Mouse (Mus musculus) hindbrain, embryonic 14.5 days (tissue): ENCODE results near the gene Nhsl2. TPM values are rescaled to one million over a fixed set of nuclear protein-coding genes. Genes with fewer than 3 reads are reported as not detected.

ENCODE experiments used
- ATAC-seq: fragments of 200-750 bp; cut with Nextera tagmentation; 2 replicates; pipeline ENCODE4 v1.8.0; 2017; ENCODE audit warnings: moderate number of reproducible peaks, mild to moderate bottlenecking, moderate TSS enrichment, moderate library complexity; ENCODE audit not compliant: low FRiP score
- DNase-seq: peaks from one replicate; pipeline ENCODE4 v3.0.0-alpha.2; 2015; ENCODE audit warnings: low spot score
- H3K27ac ChIP-seq: fragments of 300-500 bp; sonication (generic); 2 replicates; pipeline ENCODE4 v1.5.1; 2014; ENCODE audit warnings: mild to moderate bottlenecking, moderate library complexity
- H3K27me3 ChIP-seq: fragments of 300-500 bp; sonication (generic); 2 replicates; pipeline ENCODE4 v1.6.1; 2014; ENCODE audit warnings: mild to moderate bottlenecking, low read length, mixed read lengths; ENCODE audit not compliant: control insufficient read depth, insufficient read depth
- H3K36me3 ChIP-seq: fragments of 300-500 bp; sonication (generic); replicated peaks from 2 replicates; pipeline ENCODE4 v1.6.1; 2014; ENCODE audit not compliant: control insufficient read depth, insufficient read depth
- H3K4me1 ChIP-seq: fragments of 300-500 bp; sonication (generic); replicated peaks from 2 replicates; pipeline ENCODE4 v1.6.1; 2014; ENCODE audit warnings: antibody characterized with exemption, low read length, mixed read lengths; ENCODE audit not compliant: control insufficient read depth, insufficient read depth
- H3K4me2 ChIP-seq: fragments of 300-500 bp; sonication (generic); replicated peaks from 2 replicates; pipeline ENCODE4 v1.6.1; 2014; ENCODE audit warnings: mild to moderate bottlenecking, moderate library complexity
- H3K4me3 ChIP-seq: fragments of 300-500 bp; sonication (generic); replicated peaks from 2 replicates; pipeline ENCODE4 v1.5.1; 2014; ENCODE audit warnings: mild to moderate bottlenecking, low read length
- H3K9ac ChIP-seq: fragments of 300-500 bp; sonication (generic); 2 replicates; pipeline ENCODE4 v1.6.1; 2014
- H3K9me3 ChIP-seq: fragments of 300-500 bp; sonication (generic); 2 replicates; pipeline ENCODE4 v1.6.1; 2016; ENCODE audit warnings: low read length; ENCODE audit not compliant: control insufficient read depth
- WGBS: fragments of 180-500 bp; shearing (Covaris S2); extraction: QIAGEN DNeasy Blood & Tissue Kit; methylation state at CpG from one replicate; pipeline ENCODE4 v1.1.7; 2014; 5-methylcytosine and 5-hydroxymethylcytosine counted together
- polyA plus RNA-seq: library from polyadenylated mRNA; unstranded; fragments of >200 nt; fragmentation: Nextera tagmentation; extraction: Ambion mirVana; gene quantifications from 2 replicates; pipeline ENCODE4 v1.2.1, GENCODE M21; 2014

The Nhsl2 gene
- polyA plus RNA-seq, 1 experiment from 2014 or later, result 7.0 TPM

DNA sequence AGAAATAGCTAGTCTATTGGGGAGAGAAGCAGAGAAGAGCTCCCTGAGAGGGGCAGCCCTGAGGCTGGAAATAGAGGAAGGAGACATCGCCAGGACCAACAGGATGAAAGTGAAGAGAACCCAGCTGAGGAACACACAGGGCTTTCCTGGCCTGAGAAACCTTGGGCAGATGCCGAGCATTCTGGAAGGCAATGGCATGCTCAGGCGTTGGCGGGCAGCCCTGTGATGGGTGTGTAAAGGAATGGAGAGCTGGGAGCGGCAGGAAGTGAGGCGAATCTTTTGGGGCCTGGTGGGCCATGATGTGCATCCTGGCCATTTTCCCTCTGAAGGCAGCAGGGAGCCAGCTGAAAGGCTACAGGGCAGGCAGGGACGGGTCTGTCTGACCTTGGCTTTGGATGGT lies 83.1 kb downstream of the Nhsl2 start:
- DNase-seq, result no peak
- H3K27me3 ChIP-seq, result peaks cover 13% of the 10 kb centered on the region; the same call in 1 of the 2 replicates
- no peaks in the 10 kb centered on the region for H3K36me3 ChIP-seq
- H3K9ac ChIP-seq, result no peak overlapping the region
- no peak overlapping the region for H3K4me2 ChIP-seq
- no peak overlapping the region for H3K4me3 ChIP-seq
- H3K9me3 ChIP-seq, result no peaks in the 10 kb centered on the region
- ATAC-seq, result no peak
- H3K4me1 ChIP-seq, result no peaks in the 10 kb centered on the region
- WGBS, result 87% methylated on average over 7 of the region's 7 CpGs
- H3K27ac ChIP-seq, result no peak overlapping the region

- H3K27me3 ChIP-seq, result 0 out of 2 replicates have a peak, but pooled peaks cover 13% of the 10 kb centered on the region
- H3K4me3 ChIP-seq, result no peak overlapping the region
- no peak for ATAC-seq
- no peaks in the 10 kb centered on the region for H3K4me1 ChIP-seq
- WGBS, result 91% methylated on average over 5 of the region's 5 CpGs
- H3K4me2 ChIP-seq, result no peak overlapping the region
- no peak overlapping the region for H3K27ac ChIP-seq
- DNase-seq, result no peak
- no peaks in the 10 kb centered on the region for H3K36me3 ChIP-seq
- no peak overlapping the region for H3K9ac ChIP-seq
- H3K9me3 ChIP-seq, result no peaks in the 10 kb centered on the region
Measured at GRCm38 (mm10) chrX:101933346-101933745, 84.2 kb downstream of the Nhsl2 start.

- Histone ChIP-seq H3K4me1 (no peaks in the 10 kb centered on the region), H3K27ac (no peak overlapping the region), H3K9ac (no peak overlapping the region), H3K4me2 (no peak overlapping the region), H3K9me3 (no peaks in the 10 kb centered on the region), H3K36me3 (no peaks in the 10 kb centered on the region), H3K27me3 (0 out of 2 replicates have a peak, but pooled peaks cover 25% of the 10 kb centered on the region), H3K4me3 (no peak overlapping the region)
- WGBS, result 42% methylated on average over 3 of the region's 3 CpGs
- DNase-seq (no peak), ATAC-seq (no peak)
Measured at GRCm38 (mm10) chrX:101935291-101935840, 86.2 kb downstream of the Nhsl2 start.

- H3K4me1 ChIP-seq, result no peaks in the 10 kb centered on the region
- no peak overlapping the region for H3K27ac ChIP-seq
- 96% methylated on average over 5 of the region's 5 CpGs for WGBS
- H3K4me3 ChIP-seq, result no peak overlapping the region
- DNase-seq (no peak), ATAC-seq (no peak)
- peaks cover 28% of the 10 kb centered on the region for H3K27me3 ChIP-seq
- no peaks in the 10 kb centered on the region for H3K36me3 ChIP-seq
- H3K4me2 ChIP-seq, result no peak overlapping the region
- H3K9me3 ChIP-seq, result no peaks in the 10 kb centered on the region
- H3K9ac ChIP-seq, result no peak overlapping the region
Measured at GRCm38 (mm10) chrX:101939486-101939885, 90.3 kb downstream of the Nhsl2 start.

- Histone ChIP-seq H3K4me2 (no peak overlapping the region), H3K27ac (no peak overlapping the region), H3K4me1 (no peaks in the 10 kb centered on the region), H3K36me3 (no peaks in the 10 kb centered on the region), H3K9me3 (no peaks in the 10 kb centered on the region), H3K9ac (no peak overlapping the region), H3K27me3 (peaks cover 23% of the 10 kb centered on the region), H3K4me3 (no peak overlapping the region)
- ATAC-seq (peak; percentile 84), DNase-seq (peak; percentile 46)
- 14% methylated on average over 6 of the region's 6 CpGs for WGBS
Measured at GRCm38 (mm10) chrX:101942461-101942896, 93.3 kb downstream of the Nhsl2 start.

- Histone ChIP-seq H3K4me3 (no peak overlapping the region), H3K4me2 (no peak overlapping the region), H3K27ac (no peak overlapping the region), H3K4me1 (no peaks in the 10 kb centered on the region), H3K9me3 (no peaks in the 10 kb centered on the region), H3K36me3 (no peaks in the 10 kb centered on the region), H3K27me3 (peaks cover 23% of the 10 kb centered on the region), H3K9ac (no peak overlapping the region)
- DNase-seq (no peak), ATAC-seq (no peak)
- 75% methylated on average over 2 of the region's 2 CpGs for WGBS
Measured at GRCm38 (mm10) chrX:101943743-101944142, 94.6 kb downstream of the Nhsl2 start.

DNA sequence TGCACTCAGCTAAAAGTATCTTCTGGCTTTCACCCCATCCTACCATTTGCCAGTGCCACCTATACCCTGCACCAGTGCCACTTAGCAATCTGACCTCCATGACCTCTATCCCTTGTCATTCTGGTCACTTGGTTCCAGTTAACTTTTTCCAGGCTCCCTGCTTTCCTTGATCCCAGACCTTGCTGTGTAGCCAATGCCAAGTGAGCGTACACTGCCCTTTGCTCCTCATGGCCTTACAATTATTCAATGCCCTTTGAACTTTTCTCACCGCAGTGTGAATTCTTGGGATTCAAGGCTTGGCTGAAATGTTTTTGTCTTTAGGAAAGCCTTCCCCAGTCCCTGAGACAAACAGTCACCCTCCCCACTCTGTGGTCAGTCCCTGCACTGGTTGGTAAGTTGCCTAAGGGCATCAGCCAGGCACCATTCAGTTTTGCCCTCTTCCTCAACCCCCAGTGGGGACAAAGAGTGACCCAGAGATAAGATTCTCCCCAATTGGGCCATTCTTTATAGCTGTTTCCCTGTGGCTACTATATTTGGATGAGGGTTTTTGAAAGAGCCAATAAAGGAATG lies 95.7 kb downstream of the Nhsl2 start:
- no peaks in the 10 kb centered on the region for H3K36me3 ChIP-seq
- no peaks in the 10 kb centered on the region for H3K4me1 ChIP-seq
- H3K9me3 ChIP-seq, result no peaks in the 10 kb centered on the region
- H3K4me2 ChIP-seq, result no peak overlapping the region
- no peak overlapping the region for H3K4me3 ChIP-seq
- H3K27ac ChIP-seq, result no peak overlapping the region
- WGBS, result 66% methylated on average over 2 of the region's 2 CpGs
- ATAC-seq (no peak), DNase-seq (no peak)
- H3K9ac ChIP-seq, result no peak overlapping the region
- peaks cover 15% of the 10 kb centered on the region for H3K27me3 ChIP-seq

DNA sequence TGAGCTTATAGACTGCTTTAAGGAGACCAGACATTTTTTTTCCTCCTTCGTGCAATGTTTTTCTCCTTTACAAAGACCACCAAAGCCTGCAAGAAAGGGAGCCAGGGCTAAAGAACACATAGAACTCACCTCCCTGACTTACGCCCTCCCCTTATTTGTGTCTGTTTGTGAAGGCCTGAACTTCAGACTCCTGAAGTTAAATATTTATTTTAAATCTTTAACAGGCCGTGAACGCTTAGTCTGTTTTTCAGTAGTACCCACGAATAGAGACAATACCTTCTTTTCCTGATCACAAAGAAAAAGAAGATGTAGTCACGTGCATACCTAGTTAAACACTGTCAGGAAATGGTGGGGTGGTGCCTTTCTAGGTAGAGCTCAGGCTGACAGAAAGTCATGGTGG lies 103.3 kb downstream of the Nhsl2 start:
- Histone ChIP-seq H3K9ac (no peak overlapping the region), H3K27me3 (peaks cover 23% of the 10 kb centered on the region; the same call in 1 of the 2 replicates), H3K36me3 (no peaks in the 10 kb centered on the region), H3K4me1 (no peaks in the 10 kb centered on the region), H3K9me3 (no peaks in the 10 kb centered on the region), H3K4me3 (no peak overlapping the region), H3K4me2 (no peak overlapping the region), H3K27ac (no peak overlapping the region)
- ATAC-seq (no peak), DNase-seq (no peak)
- 76% methylated on average over 6 of the region's 6 CpGs for WGBS

DNA sequence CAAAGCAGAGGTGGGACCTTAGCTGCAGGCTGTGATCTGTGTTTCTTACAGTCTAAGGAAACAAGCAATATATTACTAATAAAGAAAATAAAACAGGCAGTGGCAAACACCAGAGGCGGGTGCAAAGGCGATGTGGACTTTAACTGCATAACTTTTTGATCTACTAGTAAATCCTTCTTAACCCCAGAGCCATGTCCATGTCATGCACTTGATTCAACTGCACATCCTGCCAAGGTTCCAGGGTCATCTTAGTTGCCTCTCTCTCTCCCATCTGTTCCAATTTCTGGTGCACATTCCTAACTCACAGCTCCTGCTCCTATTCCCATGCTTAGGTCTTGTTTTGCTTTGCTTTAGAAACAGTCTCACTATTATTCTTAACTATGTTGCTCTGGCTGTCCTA lies 104.1 kb downstream of the Nhsl2 start:
- no peak overlapping the region for H3K9ac ChIP-seq
- no peak for ATAC-seq
- no peak overlapping the region for H3K27ac ChIP-seq
- H3K27me3 ChIP-seq, result peaks cover 23% of the 10 kb centered on the region; the same call in 1 of the 2 replicates
- 94% methylated on average over 2 of the region's 2 CpGs for WGBS
- no peak overlapping the region for H3K4me2 ChIP-seq
- no peak overlapping the region for H3K4me3 ChIP-seq
- no peaks in the 10 kb centered on the region for H3K4me1 ChIP-seq
- H3K36me3 ChIP-seq, result no peaks in the 10 kb centered on the region
- no peak for DNase-seq
- no peaks in the 10 kb centered on the region for H3K9me3 ChIP-seq
